Mouse (Mus musculus): ENCODE measurements around the gene Neo1. TPM values are rescaled to one million over a fixed set of nuclear protein-coding genes. Genes with fewer than 3 reads are reported as not detected.
A peak's percentile ranks its signal among the peaks of the same experiment; 100 is the strongest.

Neo1 gene
- 35.1 TPM for polyA plus RNA-seq (2012; fragmentation: generic; extraction: Trizol)
- long read RNA-seq, experiment 1, partial matches to known transcripts: 7 of 9 reads
- long read RNA-seq, experiment 1, other reads (novel, unspliced or antisense): 2 of 9 reads
- long read RNA-seq, experiment 2, full-length matches to known transcripts: 1 of 20 reads
- long read RNA-seq, experiment 2, partial matches to known transcripts: 11 of 20 reads
- long read RNA-seq, experiment 2, other reads (novel, unspliced or antisense): 8 of 20 reads

- Histone ChIP-seq H3K27me3 (ENCODE audit: control insufficient read depth, insufficient read depth, insufficient read length) (no peaks in the 10 kb centered on the region), H3K4me3 (ENCODE audit: insufficient read depth, poor library complexity, severe bottlenecking) (peak within 1 kb of the TSS; percentile 78), H3K79me2 (ENCODE audit: control insufficient read depth, insufficient read depth) (peaks cover 57% of the 10 kb centered on the region), H3K36me3 (ENCODE audit: control insufficient read depth, insufficient read depth) (no peaks in the 10 kb centered on the region), H3K79me3 (ENCODE audit: low read depth) (peaks cover 31% of the 10 kb centered on the region), H3ac (ENCODE audit: control insufficient read depth, insufficient read length, low read depth) (peak within 1 kb of the TSS; percentile 92)
- TF ChIP-seq CTCF (IDR thresholded peaks at IDR 0.05; ENCODE audit: control insufficient read depth, insufficient read depth, insufficient read length) (no peak), CEBPB (IDR thresholded peaks at IDR 0.05; ENCODE audit: low read depth) (no peak), MYOG (IDR thresholded peaks at IDR 0.05; ENCODE audit: control insufficient read depth, extremely low read depth, insufficient read length) (no peak), MYOD1 (IDR thresholded peaks at IDR 0.05; ENCODE audit: control insufficient read depth, insufficient read length, low read depth) (no peak), USF1 (IDR thresholded peaks at IDR 0.05; ENCODE audit: low read depth) (no peak), FOSL1 (IDR thresholded peaks at IDR 0.05; ENCODE audit: insufficient read depth, low read length, poor library complexity, severe bottlenecking) (no peak), MAX (IDR thresholded peaks at IDR 0.05) (no peak)
Measured at GRCm38 (mm10) chr9:59036159-59036731, at the start of gene Neo1. Gene Neo1, minus strand, starts transcription at chr9:59036441.

GRCm38 (mm10) chr9:59075632-59076031 is 39.4 kb upstream of the Neo1 start:
- Histone ChIP-seq H3K4me3 (ENCODE audit: insufficient read depth, poor library complexity, severe bottlenecking) (no peak overlapping the region), H3ac (ENCODE audit: control insufficient read depth, insufficient read length, low read depth) (no peak overlapping the region), H3K27me3 (ENCODE audit: control insufficient read depth, insufficient read depth, insufficient read length) (peaks cover 6% of the 10 kb centered on the region), H3K36me3 (ENCODE audit: control insufficient read depth, insufficient read depth) (no peaks in the 10 kb centered on the region), H3K79me3 (ENCODE audit: low read depth) (no peaks in the 10 kb centered on the region), H3K79me2 (ENCODE audit: control insufficient read depth, insufficient read depth) (no peaks in the 10 kb centered on the region)
- no peak for TF ChIP-seq FOSL1 (IDR thresholded peaks at IDR 0.05; ENCODE audit: insufficient read depth, low read length, poor library complexity, severe bottlenecking)
- TF ChIP-seq MYOG (IDR thresholded peaks at IDR 0.05; ENCODE audit: control insufficient read depth, extremely low read depth, insufficient read length): no peak
- no peak for TF ChIP-seq CEBPB (IDR thresholded peaks at IDR 0.05; ENCODE audit: low read depth)
- TF ChIP-seq USF1 (IDR thresholded peaks at IDR 0.05; ENCODE audit: low read depth): no peak
- TF ChIP-seq MAX (IDR thresholded peaks at IDR 0.05): no peak
- no peak for TF ChIP-seq CTCF (IDR thresholded peaks at IDR 0.05; ENCODE audit: control insufficient read depth, insufficient read depth, insufficient read length)
- TF ChIP-seq MYOD1 (IDR thresholded peaks at IDR 0.05; ENCODE audit: control insufficient read depth, insufficient read length, low read depth): no peak

- no peaks in the 10 kb centered on the region for H3K79me2 ChIP-seq (ENCODE audit: control insufficient read depth, insufficient read depth)
- no peaks in the 10 kb centered on the region for H3K79me3 ChIP-seq (ENCODE audit: low read depth)
- TF ChIP-seq FOSL1 (IDR thresholded peaks at IDR 0.05; ENCODE audit: insufficient read depth, low read length, poor library complexity, severe bottlenecking) (no peak), CTCF (IDR thresholded peaks at IDR 0.05; ENCODE audit: control insufficient read depth, insufficient read depth, insufficient read length) (no peak), MAX (IDR thresholded peaks at IDR 0.05) (no peak), USF1 (IDR thresholded peaks at IDR 0.05; ENCODE audit: low read depth) (no peak), MYOG (IDR thresholded peaks at IDR 0.05; ENCODE audit: control insufficient read depth, extremely low read depth, insufficient read length) (no peak), MYOD1 (IDR thresholded peaks at IDR 0.05; ENCODE audit: control insufficient read depth, insufficient read length, low read depth) (no peak), CEBPB (IDR thresholded peaks at IDR 0.05; ENCODE audit: low read depth) (no peak)
- H3K27me3 ChIP-seq (ENCODE audit: control insufficient read depth, insufficient read depth, insufficient read length): peaks cover 6% of the 10 kb centered on the region
- H3K36me3 ChIP-seq (ENCODE audit: control insufficient read depth, insufficient read depth): no peaks in the 10 kb centered on the region
- H3ac ChIP-seq (ENCODE audit: control insufficient read depth, insufficient read length, low read depth): no peak overlapping the region
- H3K4me3 ChIP-seq (ENCODE audit: insufficient read depth, poor library complexity, severe bottlenecking): no peak overlapping the region
Measured at GRCm38 (mm10) chr9:59073887-59074286, 37.6 kb upstream of the Neo1 start.

GRCm38 (mm10) chr9:59072076-59072777 is 36.0 kb upstream of the Neo1 start:
- Histone ChIP-seq H3K79me3 (ENCODE audit: low read depth) (no peaks in the 10 kb centered on the region), H3ac (ENCODE audit: control insufficient read depth, insufficient read length, low read depth) (no peak overlapping the region), H3K36me3 (ENCODE audit: control insufficient read depth, insufficient read depth) (no peaks in the 10 kb centered on the region), H3K4me3 (ENCODE audit: insufficient read depth, poor library complexity, severe bottlenecking) (no peak overlapping the region), H3K79me2 (ENCODE audit: control insufficient read depth, insufficient read depth) (no peaks in the 10 kb centered on the region), H3K27me3 (ENCODE audit: control insufficient read depth, insufficient read depth, insufficient read length) (peaks cover 6% of the 10 kb centered on the region)
- TF ChIP-seq USF1 (IDR thresholded peaks at IDR 0.05; ENCODE audit: low read depth) (no peak), FOSL1 (IDR thresholded peaks at IDR 0.05; ENCODE audit: insufficient read depth, low read length, poor library complexity, severe bottlenecking) (no peak), CTCF (IDR thresholded peaks at IDR 0.05; ENCODE audit: control insufficient read depth, insufficient read depth, insufficient read length) (no peak), MYOG (IDR thresholded peaks at IDR 0.05; ENCODE audit: control insufficient read depth, extremely low read depth, insufficient read length) (no peak), CEBPB (IDR thresholded peaks at IDR 0.05; ENCODE audit: low read depth) (no peak), MYOD1 (IDR thresholded peaks at IDR 0.05; ENCODE audit: control insufficient read depth, insufficient read length, low read depth) (no peak), MAX (IDR thresholded peaks at IDR 0.05) (no peak)

GRCm38 (mm10) chr9:59071220-59071977 is 35.2 kb upstream of the Neo1 start:
- no peaks in the 10 kb centered on the region for H3K79me2 ChIP-seq (ENCODE audit: control insufficient read depth, insufficient read depth)
- no peak for TF ChIP-seq MAX (IDR thresholded peaks at IDR 0.05)
- no peak for TF ChIP-seq CEBPB (IDR thresholded peaks at IDR 0.05; ENCODE audit: low read depth)
- no peak for TF ChIP-seq USF1 (IDR thresholded peaks at IDR 0.05; ENCODE audit: low read depth)
- TF ChIP-seq MYOD1 (IDR thresholded peaks at IDR 0.05; ENCODE audit: control insufficient read depth, insufficient read length, low read depth): no peak
- TF ChIP-seq CTCF (IDR thresholded peaks at IDR 0.05; ENCODE audit: control insufficient read depth, insufficient read depth, insufficient read length): no peak
- no peak for TF ChIP-seq FOSL1 (IDR thresholded peaks at IDR 0.05; ENCODE audit: insufficient read depth, low read length, poor library complexity, severe bottlenecking)
- no peak for TF ChIP-seq MYOG (IDR thresholded peaks at IDR 0.05; ENCODE audit: control insufficient read depth, extremely low read depth, insufficient read length)
- H3K79me3 ChIP-seq (ENCODE audit: low read depth): no peaks in the 10 kb centered on the region
- H3K4me3 ChIP-seq (ENCODE audit: insufficient read depth, poor library complexity, severe bottlenecking): no peak overlapping the region
- no peak overlapping the region for H3ac ChIP-seq (ENCODE audit: control insufficient read depth, insufficient read length, low read depth)
- H3K27me3 ChIP-seq (ENCODE audit: control insufficient read depth, insufficient read depth, insufficient read length): peaks cover 6% of the 10 kb centered on the region
- H3K36me3 ChIP-seq (ENCODE audit: control insufficient read depth, insufficient read depth): no peaks in the 10 kb centered on the region

Data from C2C12 (cell line).